Mouse (Mus musculus) forebrain, embryonic 12.5 days (tissue): ENCODE data around the gene Wfdc3. TPM values are rescaled to one million over a fixed set of nuclear protein-coding genes. Genes with fewer than 3 reads are reported as not detected.

Experiments
- ATAC-seq: fragments of 200-750 bp; cut with Nextera tagmentation; 2 replicates; pipeline ENCODE4 v1.8.0; 2017; ENCODE audit warnings: moderate TSS enrichment; ENCODE audit not compliant: low FRiP score
- H3K27ac ChIP-seq: fragments of 300-500 bp; sonication (generic); 2 replicates; pipeline ENCODE4 v1.5.1; 2016; ENCODE audit warnings: mild to moderate bottlenecking
- H3K27me3 ChIP-seq: fragments of 300-500 bp; sonication (generic); 2 replicates; pipeline ENCODE4 v1.6.1; 2016; ENCODE audit warnings: mild to moderate bottlenecking
- H3K36me3 ChIP-seq: fragments of 300-500 bp; sonication (generic); replicated peaks from 2 replicates; pipeline ENCODE4 v1.6.1; 2016; ENCODE audit warnings: mild to moderate bottlenecking
- H3K4me1 ChIP-seq: fragments of 300-500 bp; sonication (generic); 2 replicates; pipeline ENCODE4 v1.6.1; 2016
- H3K4me2 ChIP-seq: fragments of 300-500 bp; sonication (generic); 2 replicates; pipeline ENCODE4 v1.6.1; 2016; ENCODE audit warnings: mild to moderate bottlenecking, moderate library complexity
- H3K4me3 ChIP-seq: fragments of 300-500 bp; sonication (generic); replicated peaks from 2 replicates; pipeline ENCODE4 v1.5.1; 2016; ENCODE audit warnings: mild to moderate bottlenecking
- H3K9ac ChIP-seq: fragments of 300-500 bp; sonication (generic); 2 replicates; pipeline ENCODE4 v1.6.1; 2016; ENCODE audit warnings: mild to moderate bottlenecking
- H3K9me3 ChIP-seq: fragments of 300-500 bp; sonication (generic); 2 replicates; pipeline ENCODE4 v1.6.1; 2016
- WGBS: fragments of 180-500 bp; shearing (Covaris S2); methylation state at CpG from one replicate; pipeline ENCODE4 v1.1.7; 2016; 5-methylcytosine and 5-hydroxymethylcytosine counted together
- polyA plus RNA-seq: library from polyadenylated mRNA; unstranded; fragments of >200 nt; fragmentation: Nextera tagmentation; extraction: Ambion mirVana; gene quantifications from 2 replicates; pipeline ENCODE4 v1.2.1, GENCODE M21; 2016

The Wfdc3 gene
- 0.73 and 0.81 TPM in 2 replicates for polyA plus RNA-seq

DNA sequence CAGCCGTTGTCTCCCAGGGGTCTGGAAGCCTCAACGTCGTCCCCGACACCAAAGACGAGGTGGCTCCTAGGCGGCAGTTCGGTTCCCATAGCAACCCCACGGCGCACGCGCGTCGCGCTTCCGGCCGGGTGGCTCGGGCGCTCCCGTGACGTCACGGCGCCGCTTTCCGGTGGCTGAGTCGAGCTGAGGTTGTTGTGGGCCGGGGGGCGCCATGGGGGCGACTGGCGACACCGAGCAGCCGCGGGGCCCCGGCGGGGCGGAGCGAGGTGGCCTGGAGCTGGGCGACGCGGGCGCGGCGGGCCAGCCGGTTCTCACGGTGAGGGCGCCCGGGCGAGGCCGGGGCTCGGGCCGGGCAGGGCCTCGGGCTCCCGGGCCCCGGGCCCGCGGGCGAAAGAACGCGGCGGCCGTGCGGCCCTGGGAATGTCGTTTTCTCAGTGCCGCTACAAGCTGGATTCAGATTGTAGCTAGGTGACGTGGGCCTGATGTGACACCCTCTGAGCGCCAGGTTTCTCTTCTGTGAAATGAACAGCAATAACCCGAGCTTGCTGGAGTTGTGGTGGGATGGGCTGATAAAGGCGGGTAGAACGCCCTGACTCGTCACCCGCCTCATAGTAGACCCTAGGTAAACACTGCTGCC lies at the start of gene Wfdc3, which contains the start of gene Dnttip1:
Wfdc3 (minus strand) TSS at position 89 of the 637 bp plus-strand sequence.
Dnttip1 (plus strand) TSS at position 141 of the 637 bp plus-strand sequence.
- Histone ChIP-seq H3K9me3 (no peaks in the 10 kb centered on the region), H3K27ac (peak within 1 kb of the TSS; percentile 69; the same call in 1 of the 2 replicates), H3K36me3 (peaks cover 30% of the 10 kb centered on the region), H3K4me1 (peaks cover 25% of the 10 kb centered on the region), H3K4me2 (peak within 1 kb of the TSS; percentile 77), H3K4me3 (peak within 1 kb of the TSS; percentile 95), H3K27me3 (peaks cover 4% of the 10 kb centered on the region; the same call in 1 of the 2 replicates), H3K9ac (peak within 1 kb of the TSS; percentile 90)
- under 1% methylated on average over 56 of the region's 70 CpGs for WGBS
- peak; percentile 93 for ATAC-seq

DNA sequence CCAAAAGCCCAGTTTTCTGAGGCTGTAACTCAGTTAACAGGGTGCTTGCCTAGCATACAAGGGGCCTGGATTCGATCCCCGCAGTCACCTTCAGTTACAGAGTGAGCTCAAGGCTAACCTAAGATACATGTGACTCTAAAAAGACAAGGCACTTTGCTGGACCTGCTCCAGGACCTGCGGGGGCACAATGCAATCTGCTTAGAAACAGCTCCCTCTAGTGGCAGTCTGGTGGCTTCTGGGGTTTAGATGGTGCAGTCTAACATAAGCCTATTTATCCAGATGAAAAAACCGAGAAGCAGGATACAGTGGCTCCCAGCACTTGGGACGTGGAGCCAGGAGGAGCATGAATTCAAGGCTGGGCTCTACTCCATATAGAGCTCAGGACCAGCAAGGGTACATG lies 48.6 kb upstream of the Wfdc3 start:
- no peaks in the 10 kb centered on the region for H3K27me3 ChIP-seq
- no peaks in the 10 kb centered on the region for H3K9me3 ChIP-seq
- H3K36me3 ChIP-seq: peaks cover 73% of the 10 kb centered on the region
- 33% methylated on average over 5 of the region's 5 CpGs for WGBS
- H3K4me2 ChIP-seq: no peak overlapping the region
- no peaks in the 10 kb centered on the region for H3K4me1 ChIP-seq
- H3K9ac ChIP-seq: no peak overlapping the region
- no peak overlapping the region for H3K27ac ChIP-seq
- peak; percentile 56; the same call in 1 of the 2 replicates for ATAC-seq
- no peak overlapping the region for H3K4me3 ChIP-seq

DNA sequence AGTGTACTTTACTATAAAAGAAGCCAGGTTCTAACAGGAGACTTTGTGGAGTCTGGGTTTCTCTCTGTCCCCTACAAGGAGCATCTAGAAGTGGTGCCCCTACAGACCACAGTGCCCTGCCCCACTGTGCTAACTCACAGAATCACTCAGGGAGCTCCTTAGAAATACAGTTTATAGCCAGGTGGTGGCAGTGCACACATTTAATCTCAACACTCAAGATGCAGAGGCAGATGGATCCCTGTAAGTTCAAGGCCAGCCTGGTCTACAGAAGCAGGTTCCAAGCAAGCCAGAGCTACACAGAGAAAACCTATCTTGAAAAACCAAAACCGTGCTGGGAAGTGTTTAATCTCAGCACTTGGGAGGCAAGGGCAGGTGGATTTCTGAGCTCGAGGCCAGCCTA lies 48.0 kb upstream of the Wfdc3 start:
- no peaks in the 10 kb centered on the region for H3K4me1 ChIP-seq
- no peak for ATAC-seq
- H3K27ac ChIP-seq: no peak overlapping the region
- no peak overlapping the region for H3K4me2 ChIP-seq
- H3K36me3 ChIP-seq: peaks cover 72% of the 10 kb centered on the region
- H3K9me3 ChIP-seq: no peaks in the 10 kb centered on the region
- no peak overlapping the region for H3K4me3 ChIP-seq
- no peaks in the 10 kb centered on the region for H3K27me3 ChIP-seq
- WGBS: 96% methylated on average over 2 of the region's 2 CpGs
- no peak overlapping the region for H3K9ac ChIP-seq

DNA sequence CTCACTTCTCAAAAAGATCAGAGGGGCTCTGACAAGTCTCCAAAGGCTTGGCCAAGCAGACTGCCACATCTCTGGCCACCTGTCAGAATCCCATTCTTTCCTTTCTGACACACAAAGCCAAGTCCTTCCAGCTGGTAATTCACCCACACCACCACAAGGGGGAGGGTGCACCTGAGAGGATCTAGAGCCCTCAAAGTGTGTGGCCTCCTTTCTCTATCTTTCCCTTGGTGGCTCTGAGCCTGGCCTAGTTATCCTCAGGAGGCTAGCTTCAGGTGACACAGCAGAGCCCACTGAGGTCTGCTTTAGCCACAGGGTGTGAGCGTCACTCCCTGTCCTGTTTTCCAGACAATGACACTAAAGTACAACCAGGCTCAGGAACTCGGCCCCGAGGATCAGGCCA lies 47.5 kb upstream of the Wfdc3 start:
- H3K9ac ChIP-seq: no peak overlapping the region
- no peaks in the 10 kb centered on the region for H3K9me3 ChIP-seq
- H3K36me3 ChIP-seq: peaks cover 69% of the 10 kb centered on the region
- ATAC-seq: no peak
- H3K4me2 ChIP-seq: no peak overlapping the region
- WGBS: 86% methylated on average over 3 of the region's 3 CpGs
- H3K4me1 ChIP-seq: no peaks in the 10 kb centered on the region
- no peak overlapping the region for H3K4me3 ChIP-seq
- no peaks in the 10 kb centered on the region for H3K27me3 ChIP-seq
- H3K27ac ChIP-seq: no peak overlapping the region

DNA sequence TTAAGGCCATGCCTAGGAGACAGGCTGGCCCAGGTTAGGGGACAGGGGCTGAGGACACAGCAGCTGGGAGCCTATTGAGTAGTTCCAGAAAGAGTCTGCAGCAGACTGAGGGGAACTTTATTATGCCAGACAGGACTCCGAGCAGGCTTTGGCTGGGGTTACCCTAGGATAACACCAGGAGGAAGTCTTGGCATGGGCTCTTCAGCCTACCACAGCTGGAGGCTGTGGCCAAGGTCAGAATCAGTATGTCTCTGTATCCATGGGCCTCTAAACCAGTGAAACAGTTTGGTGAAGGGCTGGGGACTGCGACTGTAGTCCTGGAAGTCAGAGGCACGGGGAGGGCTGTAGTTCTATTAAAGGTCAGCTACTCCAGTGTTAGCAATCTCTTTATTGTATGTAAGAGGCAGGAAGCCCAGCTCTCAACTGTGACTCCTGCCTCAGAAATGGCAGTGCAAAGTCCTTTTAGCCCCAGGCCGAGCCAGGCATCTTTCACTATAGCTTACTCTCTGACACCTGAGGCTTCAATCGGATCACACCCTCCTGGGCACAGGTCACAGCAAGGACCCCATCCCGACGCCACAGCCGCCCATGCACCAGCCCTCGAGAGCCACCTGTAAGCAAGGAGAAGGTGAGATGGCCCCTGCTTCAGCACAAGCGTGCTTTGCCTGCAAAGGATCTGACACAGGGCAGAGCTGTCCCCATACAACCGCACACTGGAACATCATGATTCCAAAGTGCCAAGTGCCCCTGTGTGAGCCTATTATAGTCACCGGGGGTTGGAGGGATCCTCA lies 46.9 kb upstream of the Wfdc3 start:
- WGBS: 91% methylated on average over 12 of the region's 12 CpGs

DNA sequence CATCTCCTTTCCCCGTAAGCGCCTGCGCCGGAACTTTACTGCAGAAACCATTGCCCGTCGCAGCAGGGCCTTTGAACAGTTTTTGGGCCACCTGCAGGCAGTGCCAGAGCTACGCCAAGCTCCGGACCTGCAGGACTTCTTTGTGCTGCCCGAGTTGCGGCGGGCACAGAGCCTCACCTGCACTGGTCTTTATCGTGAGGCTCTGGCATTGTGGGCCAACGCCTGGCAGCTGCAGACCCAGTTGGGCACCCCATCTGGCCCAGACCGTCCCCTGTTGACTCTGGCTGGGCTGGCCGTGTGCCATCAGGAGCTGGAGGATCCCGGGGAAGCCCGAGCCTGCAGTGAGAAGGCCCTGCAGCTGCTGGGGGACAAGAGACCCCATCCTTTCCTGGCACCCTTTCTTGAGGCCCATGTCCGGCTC lies 46.1 kb upstream of the Wfdc3 start:
- H3K4me3 ChIP-seq: no peak overlapping the region
- 96% methylated on average over 18 of the region's 18 CpGs for WGBS
- peaks cover 3% of the 10 kb centered on the region for H3K4me1 ChIP-seq
- H3K27me3 ChIP-seq: peaks cover under 1% of the 10 kb centered on the region; the same call in 1 of the 2 replicates
- H3K9me3 ChIP-seq: no peaks in the 10 kb centered on the region
- ATAC-seq: no peak
- peaks cover 62% of the 10 kb centered on the region for H3K36me3 ChIP-seq
- H3K9ac ChIP-seq: no peak overlapping the region
- H3K4me2 ChIP-seq: no peak overlapping the region
- H3K27ac ChIP-seq: no peak overlapping the region

More for the DNA sequence above, 46.9 kb upstream of the Wfdc3 start:
- Histone ChIP-seq H3K4me2 (no peak overlapping the region), H3K36me3 (peaks cover 65% of the 10 kb centered on the region), H3K4me1 (no peaks in the 10 kb centered on the region), H3K9me3 (no peaks in the 10 kb centered on the region), H3K27ac (no peak overlapping the region), H3K9ac (no peak overlapping the region), H3K27me3 (no peaks in the 10 kb centered on the region), H3K4me3 (no peak overlapping the region)
- no peak for ATAC-seq

DNA sequence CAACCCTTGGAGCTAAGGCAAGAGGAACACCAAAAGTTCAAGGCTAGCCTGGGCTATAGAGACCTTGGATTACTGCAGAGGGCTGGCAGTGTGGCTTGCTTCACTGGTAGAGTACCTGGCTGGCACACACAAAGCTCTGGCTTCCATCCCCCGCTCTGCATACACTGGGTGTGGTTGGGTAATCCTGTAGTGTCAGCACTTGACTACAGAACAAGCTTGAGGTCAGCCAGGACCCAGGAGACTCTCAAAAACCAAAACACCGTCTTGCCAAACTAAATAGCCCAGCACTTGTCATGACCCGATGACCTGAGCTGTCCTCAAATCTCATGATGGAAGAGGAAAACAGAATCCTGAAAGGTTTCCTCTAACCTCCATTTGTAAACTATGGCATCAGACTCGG lies 44.7 kb upstream of the Wfdc3 start:
- Histone ChIP-seq H3K9ac (no peak overlapping the region), H3K4me3 (no peak overlapping the region), H3K36me3 (peaks cover 48% of the 10 kb centered on the region), H3K27me3 (peaks cover 4% of the 10 kb centered on the region; the same call in 1 of the 2 replicates), H3K27ac (no peak overlapping the region), H3K4me2 (no peak overlapping the region), H3K9me3 (no peaks in the 10 kb centered on the region), H3K4me1 (peaks cover 13% of the 10 kb centered on the region)
- WGBS: 92% methylated on average over 4 of the region's 4 CpGs
- ATAC-seq: no peak

DNA sequence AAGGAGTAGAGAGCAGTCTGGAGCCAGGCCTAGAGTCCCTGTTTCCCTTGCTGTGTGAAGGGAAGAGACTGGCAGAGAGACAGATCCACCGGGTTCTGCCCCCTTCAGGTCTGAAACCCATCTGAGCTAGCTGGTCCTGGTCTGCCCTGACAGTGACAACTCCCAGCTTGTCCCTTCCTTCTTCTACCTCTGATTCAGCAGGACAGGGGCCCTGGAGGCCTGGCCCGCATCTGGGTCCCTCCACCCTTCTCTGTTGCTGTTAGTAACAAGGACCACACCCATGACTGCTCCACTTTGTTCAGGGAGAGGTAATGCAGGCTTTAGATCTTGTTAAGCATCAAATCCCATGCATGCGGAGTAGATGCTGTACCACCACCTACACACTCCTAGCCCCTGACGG lies 42.7 kb upstream of the Wfdc3 start:
- H3K27me3 ChIP-seq: peaks cover 4% of the 10 kb centered on the region; the same call in 1 of the 2 replicates
- no peak overlapping the region for H3K27ac ChIP-seq
- 78% methylated on average over 4 of the region's 4 CpGs for WGBS
- H3K9ac ChIP-seq: no peak overlapping the region
- H3K4me2 ChIP-seq: no peak overlapping the region
- peaks cover 20% of the 10 kb centered on the region for H3K4me1 ChIP-seq
- H3K9me3 ChIP-seq: no peaks in the 10 kb centered on the region
- H3K36me3 ChIP-seq: peaks cover 36% of the 10 kb centered on the region
- no peak overlapping the region for H3K4me3 ChIP-seq
- no peak for ATAC-seq

DNA sequence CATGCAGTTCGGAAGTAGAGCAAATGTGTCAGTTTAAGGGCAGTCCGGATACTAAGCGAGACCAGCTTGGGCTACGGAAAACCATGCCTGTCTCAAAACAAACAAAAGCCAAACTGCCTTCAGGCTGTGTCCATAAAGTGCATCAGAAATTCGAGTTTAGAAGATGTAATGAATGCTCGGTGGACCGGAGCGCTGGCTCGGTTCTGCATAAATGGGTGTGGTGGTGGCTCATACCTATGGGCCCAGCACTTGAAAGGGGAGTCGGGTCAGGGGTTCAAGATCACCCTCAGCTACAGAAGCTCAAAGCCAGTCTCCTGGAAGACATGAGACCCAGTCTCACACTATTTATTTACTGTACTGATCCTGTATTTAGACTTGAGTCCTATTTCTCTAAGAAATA lies 42.0 kb upstream of the Wfdc3 start:
- Histone ChIP-seq H3K4me3 (no peak overlapping the region), H3K36me3 (peaks cover 30% of the 10 kb centered on the region), H3K9ac (no peak overlapping the region), H3K4me2 (no peak overlapping the region), H3K9me3 (no peaks in the 10 kb centered on the region), H3K27ac (no peak overlapping the region), H3K27me3 (peaks cover 7% of the 10 kb centered on the region; the same call in 1 of the 2 replicates), H3K4me1 (peaks cover 20% of the 10 kb centered on the region)
- WGBS: 88% methylated on average over 10 of the region's 10 CpGs
- ATAC-seq: no peak

DNA sequence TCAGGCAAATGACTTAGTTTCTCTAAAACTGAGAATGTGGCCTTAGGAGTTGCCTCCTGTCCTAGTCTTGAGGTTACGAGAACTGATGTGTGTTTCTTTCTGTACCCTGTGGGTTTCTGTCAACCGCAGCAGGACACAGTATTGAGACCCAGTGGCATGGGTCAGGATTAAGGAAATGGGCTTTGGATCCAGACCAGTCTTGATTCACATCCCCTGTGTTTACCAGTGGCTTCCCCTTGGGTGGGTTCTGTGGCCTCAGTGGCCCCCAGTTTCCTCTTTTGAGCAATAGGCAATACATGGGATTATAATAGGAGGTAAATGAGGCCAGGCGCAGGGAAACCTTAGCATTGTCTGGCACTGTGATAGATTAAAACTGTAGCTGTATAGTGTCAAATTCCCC lies 41.3 kb upstream of the Wfdc3 start:
- peaks cover 23% of the 10 kb centered on the region for H3K36me3 ChIP-seq
- ATAC-seq: no peak
- H3K9ac ChIP-seq: no peak overlapping the region
- H3K9me3 ChIP-seq: no peaks in the 10 kb centered on the region
- H3K4me2 ChIP-seq: peak overlapping the region; percentile 91
- 87% methylated on average over 3 of the region's 3 CpGs for WGBS
- H3K4me1 ChIP-seq: peaks cover 20% of the 10 kb centered on the region
- peaks cover 7% of the 10 kb centered on the region for H3K27me3 ChIP-seq
- no peak overlapping the region for H3K27ac ChIP-seq
- H3K4me3 ChIP-seq: 0 out of 2 replicates have a peak overlapping the region, but pooled peaks have one; percentile 67

DNA sequence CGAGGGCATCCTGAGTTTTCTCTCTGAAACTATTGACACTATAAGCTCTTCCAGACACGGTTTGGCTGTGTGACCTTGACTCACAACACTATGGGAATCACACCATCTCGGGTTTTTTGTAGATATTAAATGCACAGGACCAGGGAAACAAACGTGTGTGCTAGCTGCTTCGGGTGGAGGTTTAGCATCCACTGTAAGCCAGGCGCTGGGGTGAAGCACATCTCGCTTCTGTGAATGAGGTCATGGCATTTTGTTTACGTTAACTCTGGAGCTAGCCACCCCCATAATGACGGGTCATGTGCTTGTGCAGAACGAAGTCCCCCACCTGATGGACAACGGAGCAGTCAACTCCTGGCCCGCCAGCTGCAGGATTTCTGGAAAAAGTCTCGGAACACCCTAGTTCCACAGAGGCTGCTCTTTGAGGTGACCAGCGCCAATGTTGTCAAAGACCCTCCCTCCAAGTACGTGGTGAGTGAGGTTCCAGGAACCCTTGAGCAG lies 40.7 kb upstream of the Wfdc3 start:
- 9% methylated on average over 15 of the region's 15 CpGs for WGBS
- Histone ChIP-seq H3K36me3 (peaks cover 17% of the 10 kb centered on the region), H3K27ac (peak overlapping the region; percentile 73; the same call in 1 of the 2 replicates), H3K4me1 (peaks cover 20% of the 10 kb centered on the region), H3K9me3 (no peaks in the 10 kb centered on the region), H3K9ac (peak overlapping the region; percentile 71), H3K4me2 (peak overlapping the region; percentile 91), H3K27me3 (peaks cover 7% of the 10 kb centered on the region), H3K4me3 (peak overlapping the region; percentile 67)
- peak; percentile 17; the same call in 1 of the 2 replicates for ATAC-seq
